Mouse (Mus musculus) thymus, postnatal 36 days (tissue): ENCODE measurements around the gene Psme2b.
"Not testable (repeated sequence)": the region's sequence is repeated elsewhere in the genome, so short reads cannot be mapped to it uniquely, and the experiment has no call there.

ENCODE experiments used
- DNase-seq, 2 experiments: peaks; one replicate each; pipeline ENCODE4 v3.0.0; 2022; ENCODE audit warnings: mixed read lengths in 2 of 2

Gene Psme2b

DNA sequence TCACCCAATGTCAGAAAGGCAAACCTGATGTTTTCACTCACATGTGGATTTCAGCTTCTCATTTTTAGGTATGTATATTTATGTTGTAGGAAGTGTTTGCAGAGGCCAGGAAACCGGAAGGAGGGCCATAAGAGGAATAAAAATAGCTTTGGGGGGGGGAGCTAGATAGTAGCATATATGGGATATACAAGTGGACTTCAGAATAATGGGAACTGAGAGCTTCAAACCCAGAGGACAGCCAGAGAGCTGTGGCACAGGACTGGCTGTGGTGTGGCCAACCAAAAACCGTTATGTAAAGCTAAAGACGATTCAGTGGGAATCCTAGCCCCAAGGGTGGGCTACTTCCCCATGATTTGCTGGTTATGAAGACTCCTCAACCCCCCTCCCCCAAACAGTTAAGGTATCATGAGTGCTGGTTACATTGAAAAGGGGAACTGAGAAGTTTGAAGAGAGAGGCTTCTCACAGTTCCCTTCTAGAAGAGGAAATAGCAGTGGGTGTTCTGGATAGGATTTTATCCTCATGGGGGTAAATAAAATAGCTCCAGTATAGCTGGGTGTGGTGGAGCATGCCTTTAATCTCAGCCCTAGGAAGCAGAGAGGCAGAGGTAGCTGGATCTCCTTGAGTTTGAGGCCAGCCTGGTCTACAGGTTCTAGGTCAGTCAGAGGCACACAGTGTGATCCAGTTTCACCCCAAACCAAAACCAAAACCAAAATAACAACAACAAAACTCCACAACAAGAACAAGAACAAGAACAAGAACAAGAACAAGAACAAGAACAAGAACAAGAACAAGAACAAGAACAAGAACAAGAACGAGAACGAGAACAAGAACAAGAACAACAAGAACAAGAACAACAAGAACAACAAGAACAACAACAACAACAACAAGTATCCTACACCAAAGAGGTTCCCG is 45.1 kb downstream of the Psme2b start:
- not testable (repeated sequence) for DNase-seq

DNA sequence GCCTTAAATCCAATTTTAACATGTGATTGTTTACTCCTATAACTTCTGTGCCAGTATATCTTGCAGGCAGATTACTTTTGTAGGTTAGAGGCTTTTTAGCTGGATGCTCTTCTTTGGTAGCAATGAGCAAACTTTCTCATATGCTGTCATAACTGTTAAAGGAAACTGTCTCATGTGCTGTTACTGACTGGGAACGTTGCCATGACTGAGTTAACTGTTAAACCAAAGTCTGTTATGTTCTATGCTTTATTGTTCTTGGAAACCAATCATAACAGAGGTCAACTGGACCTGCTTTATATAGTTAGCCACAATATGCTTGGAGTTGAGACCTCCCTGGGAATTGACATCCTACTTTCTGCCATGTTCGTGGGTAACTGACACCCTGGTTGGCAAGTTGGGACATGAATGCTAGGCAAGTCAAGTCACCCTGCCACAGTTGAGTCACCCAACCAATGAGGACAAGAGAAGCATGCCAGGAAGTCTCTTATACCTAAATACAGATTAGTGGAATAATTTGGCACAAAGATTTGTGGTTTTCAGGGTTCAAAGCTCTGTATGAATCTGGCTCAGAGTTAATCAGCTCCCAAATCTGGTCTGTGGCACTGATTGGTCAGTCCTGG is 47.1 kb downstream of the Psme2b start:
- DNase-seq = no peak
